Comparison of ENCODE assay signal across 1 mouse cellular context in the genomic region with DNA sequence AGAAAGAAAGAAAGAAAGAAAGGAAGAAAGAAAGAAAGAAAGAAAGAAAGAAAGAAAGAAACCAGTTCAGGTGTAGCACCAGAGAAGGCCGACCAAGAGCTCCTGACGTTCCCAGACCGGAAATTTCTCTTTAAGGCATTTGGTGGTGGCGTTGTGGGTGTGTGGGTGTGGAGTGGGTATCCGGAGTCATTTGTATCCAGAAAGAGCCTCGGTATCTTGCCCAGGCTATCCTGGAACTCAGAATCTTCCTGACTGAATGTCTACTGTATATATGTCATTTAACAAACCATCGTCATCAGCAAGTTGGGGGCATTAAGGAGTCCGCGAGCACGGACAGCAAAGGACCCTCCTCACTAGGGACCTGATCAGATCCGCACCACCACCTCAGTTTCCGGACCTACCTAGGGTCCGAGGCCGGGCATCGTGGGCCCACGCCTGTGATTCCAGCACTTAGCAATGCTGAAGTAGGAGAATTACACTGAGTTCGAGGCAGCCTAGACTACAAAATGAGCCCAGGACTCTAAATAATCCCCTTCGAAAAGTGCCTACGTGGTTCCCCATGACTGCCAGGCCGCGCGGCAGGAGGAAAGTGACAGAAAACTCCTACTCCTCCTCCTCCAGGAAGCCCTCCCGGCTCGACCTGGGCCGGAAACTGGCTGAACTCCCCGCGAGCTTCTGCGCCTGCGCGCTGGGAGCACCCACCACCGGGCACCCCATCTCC.
A peak's percentile ranks its signal among the peaks of the same experiment; 100 is the strongest.
TF ChIP-seq lines count a peak whose summit lies in the region.

No protein-coding gene starts in this region.

TF ChIP-seq in MEL, 35 proteins besides CTCF, POLR2A, EP300 and RAD21:
- TF ChIP-seq MAX (IDR thresholded peaks at IDR 0.05; ENCODE audit: low read length) (0 out of 2 replicates have a peak, but pooled peaks have one; percentile 37), TBP (IDR thresholded peaks at IDR 0.05; ENCODE audit: low read depth, low read length) (peak; percentile 21; the same call in 1 of the 2 replicates), USF2 (IDR thresholded peaks at IDR 0.05; ENCODE audit: borderline replicate concordance in 1 of 2, insufficient read depth in 1 of 2, low read depth in 1 of 2, low read length in 2 of 2) (no peak), UBTF (IDR thresholded peaks at IDR 0.05; ENCODE audit: borderline replicate concordance, insufficient read depth, low read depth, low read length) (peak; percentile 79; the same call in 1 of the 2 replicates), E2F4 (IDR thresholded peaks at IDR 0.05; ENCODE audit: borderline replicate concordance, low read depth, low read length) (no peak), NRF1 (IDR thresholded peaks at IDR 0.05; ENCODE audit: insufficient read depth, low read depth, low read length, poor library complexity, severe bottlenecking) (no peak), ZKSCAN1 (IDR thresholded peaks at IDR 0.05; ENCODE audit: low read depth, low read length) (peak; percentile 93), NELFE (IDR thresholded peaks at IDR 0.05; ENCODE audit: low read depth, low read length) (peak; percentile 79)
